Mouse (Mus musculus) adrenal gland, adult 8-10 months (tissue): ENCODE data around the gene Efna4. TPM values are rescaled to one million over a fixed set of nuclear protein-coding genes. Genes with fewer than 3 reads are reported as not detected.

Experiments used
- DNase-seq: peaks from one replicate; pipeline ENCODE4 v3.0.0; 2022
- total RNA-seq, 4 experiments: library from RNA; stranded (reverse); gene quantifications; 2 replicates each; pipeline ENCODE4 v1.2.4; 2022

Gene Efna4
- total RNA-seq, 4 experiments from 2014 or later, result 1.1 to 3.5 (median 1.9) TPM

DNA sequence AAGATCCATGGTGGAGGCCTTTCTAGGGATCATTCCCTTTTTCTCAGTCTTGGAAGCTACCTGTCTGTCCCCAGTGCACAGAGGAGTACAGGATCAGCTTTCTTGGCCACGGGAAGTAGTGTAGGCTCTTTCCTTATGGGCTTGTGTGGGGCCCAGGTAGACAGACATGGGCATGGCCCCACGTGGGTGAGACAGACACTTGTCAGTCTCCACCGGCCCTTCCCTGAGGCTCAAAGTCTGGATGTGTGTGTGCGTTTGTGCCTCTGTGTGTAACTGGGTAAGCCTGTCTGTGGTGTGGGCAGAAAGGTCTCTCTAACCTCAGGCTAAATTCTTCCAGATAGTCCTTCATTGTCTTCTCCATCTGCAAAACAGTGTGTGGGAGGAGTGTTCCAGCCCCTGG is 32.7 kb downstream of the Efna4 start:
- no peak for DNase-seq

DNA sequence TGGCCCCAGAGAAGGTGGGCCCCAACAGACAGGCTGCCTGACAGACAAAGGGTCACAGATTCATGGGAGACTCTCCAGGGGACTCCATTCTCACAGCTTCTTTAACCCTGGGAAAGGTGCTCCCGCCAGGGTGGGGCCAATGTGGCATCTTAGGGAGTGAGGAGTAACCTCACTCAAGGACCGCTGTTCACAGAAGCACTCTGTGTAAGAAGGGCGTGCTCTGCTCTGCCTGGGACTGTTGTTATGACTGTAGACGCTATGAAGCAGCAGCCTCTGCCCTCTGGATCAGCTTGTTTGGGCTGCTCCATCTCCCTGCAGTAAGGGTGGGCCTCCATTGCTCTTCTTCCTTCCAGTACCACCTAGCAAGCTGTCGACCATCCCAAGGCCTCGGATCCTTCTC is 33.4 kb downstream of the Efna4 start:
- DNase-seq, result no peak

GRCm38 (mm10) chr3:89300514-89300913 is 37.3 kb downstream of the Efna4 start:
- no peak for DNase-seq

- DNase-seq, result no peak
These were observed 37.8 kb downstream of the Efna4 start for GRCm38 (mm10) chr3:89300071-89300470.

DNA sequence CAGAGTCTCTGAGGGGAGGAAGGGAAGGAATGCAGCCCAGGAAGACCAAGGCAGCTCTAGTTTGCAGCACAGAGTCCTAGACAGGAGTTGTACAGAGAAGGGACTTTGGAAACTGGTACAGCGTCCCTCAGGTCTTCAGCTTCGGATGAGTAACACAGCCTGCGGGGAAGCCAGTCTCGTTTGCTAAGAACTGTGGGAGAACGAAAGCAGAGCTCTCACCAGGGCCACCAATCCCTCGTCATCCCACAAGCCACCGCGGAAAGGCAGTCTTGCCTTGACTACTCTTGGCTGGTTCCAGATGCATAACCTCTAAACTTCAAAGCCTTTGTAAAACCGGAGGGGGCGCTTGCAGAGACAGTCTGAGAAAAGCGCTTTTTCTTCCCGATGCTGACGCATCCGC is 38.3 kb downstream of the Efna4 start:
- no peak for DNase-seq

- no peak for DNase-seq
These were observed 38.9 kb downstream of the Efna4 start for GRCm38 (mm10) chr3:89298908-89299307.

GRCm38 (mm10) chr3:89296761-89297396 is 40.9 kb downstream of the Efna4 start:
- DNase-seq, result no peak

GRCm38 (mm10) chr3:89295685-89296230 is 42.1 kb downstream of the Efna4 start:
- no peak for DNase-seq

DNA sequence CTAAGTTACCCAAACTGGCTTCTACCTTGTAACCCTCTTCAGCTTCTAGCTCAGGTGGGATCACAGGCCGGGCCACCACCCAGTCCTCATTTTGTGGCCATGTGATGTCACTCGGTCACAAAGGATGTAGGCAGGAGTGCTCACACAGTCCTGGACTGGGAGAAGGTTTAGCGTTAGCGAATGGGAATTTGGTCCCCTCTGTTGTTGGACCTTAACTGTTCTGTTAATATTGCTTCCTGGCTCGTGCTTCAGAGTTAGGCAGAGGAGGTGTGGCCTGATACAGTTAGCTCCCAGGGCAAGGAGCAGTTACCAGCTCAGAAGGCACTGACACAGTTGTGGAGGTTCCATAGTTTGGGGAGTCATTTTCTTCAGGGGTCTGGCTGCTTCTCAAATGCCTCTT is 43.6 kb downstream of the Efna4 start:
- no peak for DNase-seq

DNA sequence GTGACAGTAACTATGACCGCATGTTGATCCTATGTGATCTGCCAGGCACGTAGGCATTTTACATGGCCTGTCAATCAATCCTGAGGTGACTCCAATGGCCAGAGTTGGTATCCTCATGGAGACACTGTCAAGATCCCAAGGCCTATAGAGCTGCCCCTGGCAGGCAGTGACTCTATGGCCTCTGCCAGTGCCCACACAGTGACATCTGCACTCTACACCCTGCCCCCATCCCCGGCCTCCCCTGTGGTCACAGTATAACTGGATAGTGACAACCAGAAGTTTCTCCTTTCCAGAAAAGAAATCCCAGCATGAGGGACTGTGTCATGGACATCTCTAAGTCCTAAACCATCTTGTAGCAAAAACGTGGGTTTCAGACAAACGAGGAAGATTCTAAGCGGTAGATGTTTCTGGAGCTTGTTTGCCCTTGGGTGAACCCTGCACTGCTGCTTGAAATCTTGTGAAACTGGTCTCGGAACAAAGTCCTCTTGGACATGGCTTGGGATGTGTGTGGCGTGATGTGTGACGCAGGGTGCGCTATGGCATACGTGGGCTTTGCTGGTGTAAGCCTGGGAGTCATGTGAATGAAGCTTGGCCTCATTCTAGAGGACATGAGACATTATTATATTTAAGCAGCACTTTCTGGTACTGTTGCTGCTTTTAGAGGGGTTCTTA is 44.4 kb downstream of the Efna4 start:
- DNase-seq, result no peak

DNA sequence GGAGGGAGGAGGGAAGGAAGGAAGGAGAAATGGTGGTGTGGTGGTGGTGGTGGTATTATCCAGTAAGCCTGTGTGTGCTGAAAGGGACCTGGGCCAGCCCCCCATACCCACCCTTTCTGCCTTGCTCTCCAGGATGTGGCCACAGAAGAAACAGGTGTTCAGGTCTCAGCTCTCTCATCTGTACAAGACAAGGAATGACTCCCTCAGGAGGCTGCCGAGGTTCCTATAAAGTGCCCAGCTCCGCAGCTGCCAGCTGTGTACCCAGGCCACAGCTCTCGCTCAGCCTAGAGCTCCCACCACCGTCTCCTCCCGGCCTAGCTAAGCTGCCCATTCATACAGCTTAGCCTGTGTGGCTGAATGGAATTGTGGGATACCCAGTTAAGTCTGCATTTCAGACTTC is 45.5 kb downstream of the Efna4 start:
- no peak for DNase-seq

DNA sequence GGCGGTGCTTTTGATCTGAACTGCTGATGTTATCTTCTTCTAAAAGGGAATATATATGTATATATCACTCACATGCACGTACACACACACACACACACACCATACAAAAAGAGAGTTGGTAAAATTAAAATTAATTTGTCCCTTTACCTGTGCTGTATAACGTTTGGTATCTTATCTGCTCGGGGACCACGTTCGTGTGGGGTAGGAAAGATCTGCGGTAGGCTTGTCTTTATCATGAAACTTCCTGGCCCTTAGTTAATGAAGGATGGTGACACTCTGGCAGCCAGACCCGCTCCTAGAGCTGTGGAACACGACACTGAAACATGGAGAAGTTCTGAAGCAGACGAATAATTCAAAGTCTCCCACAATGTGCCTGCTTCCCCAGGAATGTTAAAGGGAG is 46.0 kb downstream of the Efna4 start:
- no peak for DNase-seq

GRCm38 (mm10) chr3:89288503-89288928 is 49.3 kb downstream of the Efna4 start:
- DNase-seq, result no peak

- DNase-seq, result no peak
These were observed 50.5 kb downstream of the Efna4 start for GRCm38 (mm10) chr3:89287286-89287685.

GRCm38 (mm10) chr3:89285526-89285925 is 52.3 kb downstream of the Efna4 start:
- no peak for DNase-seq

DNA sequence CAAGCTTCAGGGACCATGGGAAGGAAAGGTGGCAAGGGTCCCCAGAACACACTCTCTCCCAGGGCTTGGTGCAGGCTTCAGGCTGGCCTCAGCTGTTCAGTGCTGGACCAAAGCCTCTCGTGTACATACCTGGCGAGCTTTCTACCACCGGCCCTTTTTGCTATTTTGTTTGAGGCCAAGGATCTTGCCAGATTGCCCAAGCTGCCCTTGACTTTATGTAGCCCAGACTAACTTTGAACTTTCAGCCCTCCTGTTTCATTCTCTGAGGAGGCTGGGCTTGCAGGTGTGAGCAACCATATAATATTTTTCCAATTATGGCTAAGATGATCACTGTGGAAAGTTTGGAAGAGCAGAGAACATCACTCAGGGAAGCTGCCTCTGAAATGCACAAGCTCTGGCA is 53.6 kb downstream of the Efna4 start:
- no peak for DNase-seq

Other genes with a start within 250 kb of the Efna4 start
- gene Rusc1, start 244.7 kb downstream of the Efna4 start, total RNA-seq, result 10 to 100 TPM; 33.8 to 46.8 (median 41.1) TPM
- not detected for gene Gm43738, start 236.9 kb downstream of the Efna4 start, total RNA-seq
- 100 to 1,000 TPM; 152 to 387 (median 263) TPM for gene Fdps, start 236.1 kb downstream of the Efna4 start, total RNA-seq
- under 1 TPM in 2 of 4 experiments, not detected in 2; 0.10 to 0.11 TPM for gene Pklr, start 201.9 kb downstream of the Efna4 start, total RNA-seq
- gene Hcn3, start 177.8 kb downstream of the Efna4 start, total RNA-seq, result 10 to 100 TPM in 2 of 4 experiments, 1 to 10 TPM in 2; 6.8 to 22.2 (median 10.1) TPM
- gene Clk2, start 173.2 kb downstream of the Efna4 start, total RNA-seq, result 10 to 100 TPM; 55.2 to 85.7 (median 71.2) TPM
- 100 to 1,000 TPM in 1 of 4 experiments, 10 to 100 TPM in 3; 90.1 to 110 (median 94.1) TPM for gene Scamp3, start 160.6 kb downstream of the Efna4 start, total RNA-seq
- 10 to 100 TPM; 16.7 to 32.5 (median 23.3) TPM for gene Fam189b, start 154.9 kb downstream of the Efna4 start, total RNA-seq
- 10 to 100 TPM; 65.6 to 84.3 (median 70.5) TPM for gene Gba, start 135.1 kb downstream of the Efna4 start, total RNA-seq
- gene Thbs3, start 122.8 kb downstream of the Efna4 start, total RNA-seq, result 1 to 10 TPM; 4.1 to 8.6 (median 7.8) TPM
- gene Mtx1, start 110.9 kb downstream of the Efna4 start, total RNA-seq, result 100 to 1,000 TPM; 138 to 169 (median 152) TPM
- gene Muc1, start 109.0 kb downstream of the Efna4 start, total RNA-seq, result under 1 TPM in 3 of 4 experiments, not detected in 1; 0.22 to 0.96 (median 0.65) TPM
- gene Krtcap2, start 92.1 kb downstream of the Efna4 start, total RNA-seq, result 100 to 1,000 TPM; 131 to 144 (median 135) TPM
- 1 to 10 TPM; 2.8 to 4.5 (median 3.8) TPM for gene Trim46, start 91.7 kb downstream of the Efna4 start, total RNA-seq
- gene Dpm3, start 78.7 kb downstream of the Efna4 start, total RNA-seq, result 100 to 1,000 TPM; 123 to 156 (median 136) TPM
- gene Slc50a1, start 67.5 kb downstream of the Efna4 start, total RNA-seq, result 10 to 100 TPM; 54.2 to 80.1 (median 64.9) TPM
- gene Efna1, start 56.9 kb downstream of the Efna4 start, total RNA-seq, result 10 to 100 TPM; 15.9 to 28.0 (median 21.0) TPM
- gene Efna3, start 15.1 kb downstream of the Efna4 start, total RNA-seq, result 1 to 10 TPM in 1 of 4 experiments, under 1 TPM in 3; 0.15 to 1.5 (median 0.62) TPM
- gene Adam15, start 12.0 kb upstream of the Efna4 start, total RNA-seq, result 10 to 100 TPM; 58.4 to 85.4 (median 71.3) TPM
- under 1 TPM; 0.43 to 0.78 (median 0.46) TPM for gene Dcst2, start 23.9 kb upstream of the Efna4 start, total RNA-seq
- 1 to 10 TPM in 2 of 4 experiments, under 1 TPM in 2; 0.20 to 2.2 (median 0.97) TPM for gene Dcst1, start 27.2 kb upstream of the Efna4 start, total RNA-seq
- 10 to 100 TPM; 59.9 to 98.9 (median 77.9) TPM for gene Zbtb7b, start 56.7 kb upstream of the Efna4 start, total RNA-seq
- gene Lenep, start 64.8 kb upstream of the Efna4 start, total RNA-seq, result 1 to 10 TPM in 2 of 4 experiments, under 1 TPM in 1, not detected in 1; 0.22 to 3.1 (median 1.3) TPM
- 10 to 100 TPM; 25.7 to 39.9 (median 33.0) TPM for gene Flad1, start 73.8 kb upstream of the Efna4 start, total RNA-seq
- 10 to 100 TPM; 20.3 to 33.2 (median 27.4) TPM for gene Cks1b, start 80.4 kb upstream of the Efna4 start, total RNA-seq
- gene Shc1, start 80.4 kb upstream of the Efna4 start, total RNA-seq, result 100 to 1,000 TPM; 108 to 136 (median 122) TPM
- 10 to 100 TPM; 42.1 to 45.1 (median 44.3) TPM for gene Pygo2, start 92.2 kb upstream of the Efna4 start, total RNA-seq
- gene Pbxip1, start 98.7 kb upstream of the Efna4 start, total RNA-seq, result 100 to 1,000 TPM in 2 of 4 experiments, 10 to 100 TPM in 2; 57.0 to 119 (median 81.5) TPM
- 10 to 100 TPM; 14.3 to 19.5 (median 15.7) TPM for gene Pmvk, start 116.5 kb upstream of the Efna4 start, total RNA-seq
- 1 to 10 TPM; 3.8 to 6.6 (median 5.2) TPM for gene Kcnn3, start 182.1 kb upstream of the Efna4 start, total RNA-seq